Mouse (Mus musculus) stomach, embryonic 16.5 days (tissue): ENCODE results near the gene Zfp74. TPM values are rescaled to one million over a fixed set of nuclear protein-coding genes. Genes with fewer than 3 reads are reported as not detected.

Source experiments
- ATAC-seq: fragments of 200-750 bp; cut with Nextera tagmentation; 2 replicates; pipeline ENCODE4 v1.8.0; 2017; ENCODE audit warnings: moderate number of reproducible peaks, moderate TSS enrichment; ENCODE audit not compliant: insufficient read depth, low FRiP score
- H3K27ac ChIP-seq: fragments of 300-500 bp; sonication (generic); 2 replicates; pipeline ENCODE4 v1.5.1; 2014; ENCODE audit warnings: low read length
- H3K27me3 ChIP-seq: fragments of 300-500 bp; sonication (generic); 2 replicates; pipeline ENCODE4 v1.6.1; 2014; ENCODE audit warnings: low read length, control low read depth, mixed read lengths; ENCODE audit not compliant: control insufficient read depth, insufficient read depth
- H3K36me3 ChIP-seq: fragments of 300-500 bp; sonication (generic); 2 replicates; pipeline ENCODE4 v1.6.1; 2014; ENCODE audit warnings: low read length; ENCODE audit not compliant: control insufficient read depth, insufficient read depth
- H3K4me1 ChIP-seq: fragments of 300-500 bp; sonication (generic); 2 replicates; pipeline ENCODE4 v1.6.1; 2014; ENCODE audit warnings: low read length, control low read depth, mixed read lengths; ENCODE audit not compliant: control insufficient read depth, insufficient read depth
- H3K4me2 ChIP-seq: fragments of 300-500 bp; sonication (generic); 2 replicates; pipeline ENCODE4 v1.6.1; 2014; ENCODE audit warnings: low read depth, low read length, mixed read lengths
- H3K4me3 ChIP-seq: fragments of 300-500 bp; sonication (generic); replicated peaks from 2 replicates; pipeline ENCODE4 v1.5.1; 2014; ENCODE audit warnings: mild to moderate bottlenecking, low read length
- H3K9ac ChIP-seq: fragments of 300-500 bp; sonication (generic); 2 replicates; pipeline ENCODE4 v1.6.1; 2014; ENCODE audit warnings: low read length
- H3K9me3 ChIP-seq: fragments of 300-500 bp; sonication (generic); replicated peaks from 2 replicates; pipeline ENCODE4 v1.6.1; 2016; ENCODE audit warnings: low read length, control low read depth; ENCODE audit not compliant: control insufficient read depth
- WGBS: fragments of 180-500 bp; shearing (Covaris S2); extraction: QIAGEN DNeasy Blood & Tissue Kit; methylation state at CpG from one replicate; pipeline ENCODE4 v1.1.7; 2014; 5-methylcytosine and 5-hydroxymethylcytosine counted together
- polyA plus RNA-seq: library from polyadenylated mRNA; unstranded; fragments of >200 nt; fragmentation: Nextera tagmentation; extraction: Ambion mirVana; gene quantifications from 2 replicates; pipeline ENCODE4 v1.2.1, GENCODE M21; 2015

Zfp74 gene
- 8.1 and 8.8 TPM in 2 replicates for polyA plus RNA-seq

DNA sequence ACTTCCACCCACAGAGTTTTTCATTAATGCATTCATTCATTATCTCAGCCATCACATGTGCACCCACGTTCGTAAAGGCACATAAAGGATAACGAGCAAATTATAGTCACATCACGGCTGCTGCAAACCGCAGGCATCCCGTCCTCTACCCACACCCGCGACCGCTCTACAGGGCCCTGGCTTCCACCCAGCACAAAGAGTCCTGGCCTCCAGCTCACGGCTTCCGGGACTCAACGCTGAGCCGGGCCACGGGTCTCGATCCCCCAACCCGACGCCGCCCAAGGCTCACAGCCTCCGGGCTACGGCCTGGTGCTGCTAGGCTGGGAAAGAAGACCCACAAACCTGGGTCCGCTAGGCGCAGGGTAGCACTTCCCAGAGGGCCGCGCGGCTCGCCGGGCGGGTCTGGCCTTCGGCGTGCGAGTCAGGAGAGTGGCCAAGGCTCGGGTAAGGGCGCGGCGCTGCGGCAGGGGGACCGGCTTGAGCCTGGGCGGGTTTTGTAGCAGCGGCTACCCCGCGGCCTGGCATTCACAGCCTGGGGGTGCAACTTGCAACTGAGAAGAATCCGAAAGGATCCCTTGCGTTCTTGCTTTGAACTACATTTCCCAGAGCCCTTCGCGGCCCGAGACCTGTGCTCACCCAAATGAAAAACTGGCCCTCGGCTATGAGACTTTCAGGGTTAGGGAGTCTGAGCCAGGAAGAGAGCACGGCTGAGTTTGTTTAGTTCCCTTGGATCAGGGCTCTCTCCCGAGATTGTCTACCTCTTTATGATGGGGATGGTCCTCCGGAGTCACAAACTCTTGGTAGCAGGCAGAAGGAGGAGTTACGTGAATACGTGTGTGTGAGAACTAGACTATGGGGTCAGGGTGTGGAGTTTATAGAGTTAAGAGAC lies at the start of gene Zfp74:
Zfp74 (minus strand) TSS at position 577 of the 889 bp plus-strand sequence.
- Histone ChIP-seq H3K9ac (peak within 1 kb of the TSS; percentile 92), H3K27me3 (no peaks in the 10 kb centered on the region), H3K4me3 (peak within 1 kb of the TSS; percentile 78), H3K27ac (peak within 1 kb of the TSS; percentile 94), H3K4me2 (peak within 1 kb of the TSS; percentile 69), H3K36me3 (no peaks in the 10 kb centered on the region), H3K4me1 (peaks cover 4% of the 10 kb centered on the region; the same call in 1 of the 2 replicates), H3K9me3 (no peaks in the 10 kb centered on the region)
- peak; percentile 90 for ATAC-seq
- WGBS = under 1% methylated on average over 52 of the region's 52 CpGs

DNA sequence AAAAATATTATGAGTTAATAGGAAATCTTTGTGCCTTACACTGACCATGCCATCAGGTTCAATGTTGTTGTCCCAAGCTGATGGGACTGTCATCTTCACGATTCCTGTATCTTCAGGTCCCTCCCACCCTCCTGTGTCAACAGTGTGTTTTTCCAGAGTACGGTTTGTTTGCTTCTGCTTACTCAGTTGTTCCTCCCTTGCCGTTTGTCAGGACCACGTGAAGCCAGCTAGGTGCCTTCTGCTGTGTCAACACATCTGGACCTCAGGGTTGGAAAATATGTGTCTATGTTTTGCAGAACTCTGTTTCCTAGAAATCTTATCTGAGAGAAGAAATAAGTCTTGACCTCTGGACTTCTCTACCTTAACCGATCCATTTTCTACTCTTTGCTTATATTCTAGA lies 46.7 kb upstream of the Zfp74 start:
- Histone ChIP-seq H3K4me1 (no peaks in the 10 kb centered on the region), H3K27ac (no peak overlapping the region), H3K4me2 (no peak overlapping the region), H3K4me3 (no peak overlapping the region), H3K9ac (no peak overlapping the region), H3K27me3 (no peaks in the 10 kb centered on the region), H3K36me3 (peaks cover 23% of the 10 kb centered on the region), H3K9me3 (no peaks in the 10 kb centered on the region)
- WGBS = 56% methylated on average over 5 of the region's 5 CpGs
- no peak for ATAC-seq

DNA sequence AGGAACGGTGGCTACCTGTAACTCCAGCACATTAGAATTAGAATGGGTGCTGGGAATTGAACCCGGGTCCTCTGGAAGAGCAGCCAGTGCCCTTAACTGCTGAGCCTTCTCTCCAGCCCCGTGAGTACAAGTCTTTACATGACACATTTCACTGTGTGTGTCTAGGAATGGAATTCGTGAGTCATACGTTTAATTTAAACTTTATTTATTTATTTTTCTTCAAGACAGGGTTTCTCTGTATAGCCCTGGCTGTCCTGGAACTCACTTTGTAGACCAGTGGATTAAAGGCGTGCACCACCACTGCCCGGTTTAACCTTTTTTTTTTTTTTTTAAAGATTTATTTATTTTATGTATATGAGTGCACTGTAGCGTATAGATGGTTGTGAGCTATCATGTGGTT lies 41.2 kb upstream of the Zfp74 start:
- Histone ChIP-seq H3K4me1 (no peaks in the 10 kb centered on the region), H3K9ac (no peak overlapping the region), H3K27me3 (no peaks in the 10 kb centered on the region), H3K4me2 (no peak overlapping the region), H3K9me3 (no peaks in the 10 kb centered on the region), H3K27ac (no peak overlapping the region), H3K36me3 (peaks cover 48% of the 10 kb centered on the region), H3K4me3 (no peak overlapping the region)
- WGBS = 79% methylated on average over 8 of the region's 8 CpGs
- ATAC-seq = no peak

DNA sequence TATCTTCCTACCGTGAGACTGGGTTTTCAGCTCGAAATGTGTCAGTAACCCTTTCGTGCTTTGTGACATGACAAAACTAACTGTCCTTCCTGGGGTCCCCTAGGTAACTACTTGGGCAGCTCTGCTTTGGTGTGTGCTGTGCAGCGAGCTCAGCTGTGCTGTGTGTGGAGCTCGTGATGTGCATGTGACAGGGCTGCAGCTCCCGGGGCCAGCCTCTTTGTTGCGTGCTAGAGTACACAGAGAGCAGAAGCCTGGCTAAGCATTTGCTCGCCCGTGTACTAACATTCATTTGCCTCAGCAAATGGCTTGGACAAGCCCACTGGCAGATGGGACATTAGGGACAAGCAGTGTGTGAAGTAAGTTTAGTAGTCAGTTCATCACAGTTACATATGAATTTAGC lies 39.5 kb upstream of the Zfp74 start:
- Histone ChIP-seq H3K36me3 (peaks cover 39% of the 10 kb centered on the region), H3K9me3 (no peaks in the 10 kb centered on the region), H3K4me2 (no peak overlapping the region), H3K27ac (no peak overlapping the region), H3K4me1 (no peaks in the 10 kb centered on the region), H3K27me3 (no peaks in the 10 kb centered on the region), H3K9ac (no peak overlapping the region), H3K4me3 (no peak overlapping the region)
- WGBS = 93% methylated on average over 9 of the region's 9 CpGs
- ATAC-seq = no peak

DNA sequence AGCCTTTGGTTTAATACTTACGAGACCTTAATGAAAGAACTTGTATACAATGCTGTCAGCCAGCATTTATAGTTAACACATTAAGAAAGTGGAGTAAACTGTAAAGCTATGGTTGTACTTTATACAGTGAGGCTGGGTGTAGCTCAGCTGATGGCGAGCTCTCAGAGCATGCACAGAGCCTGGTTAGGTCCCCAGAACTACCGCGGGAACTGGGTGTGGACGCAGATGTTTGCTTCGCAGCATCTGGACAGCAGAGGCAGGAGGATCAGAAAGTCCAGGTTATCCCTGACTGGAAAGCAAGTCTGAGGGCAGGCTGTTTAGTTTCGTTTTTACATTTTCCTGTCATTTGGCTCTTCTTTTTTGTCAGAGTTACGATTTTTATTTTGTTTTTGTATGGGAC lies 38.8 kb upstream of the Zfp74 start:
- WGBS = 90% methylated on average over 8 of the region's 8 CpGs
- Histone ChIP-seq H3K4me1 (no peaks in the 10 kb centered on the region), H3K27ac (no peak overlapping the region), H3K4me3 (no peak overlapping the region), H3K36me3 (peaks cover 39% of the 10 kb centered on the region), H3K9me3 (no peaks in the 10 kb centered on the region), H3K9ac (no peak overlapping the region), H3K27me3 (no peaks in the 10 kb centered on the region), H3K4me2 (no peak overlapping the region)
- no peak for ATAC-seq

DNA sequence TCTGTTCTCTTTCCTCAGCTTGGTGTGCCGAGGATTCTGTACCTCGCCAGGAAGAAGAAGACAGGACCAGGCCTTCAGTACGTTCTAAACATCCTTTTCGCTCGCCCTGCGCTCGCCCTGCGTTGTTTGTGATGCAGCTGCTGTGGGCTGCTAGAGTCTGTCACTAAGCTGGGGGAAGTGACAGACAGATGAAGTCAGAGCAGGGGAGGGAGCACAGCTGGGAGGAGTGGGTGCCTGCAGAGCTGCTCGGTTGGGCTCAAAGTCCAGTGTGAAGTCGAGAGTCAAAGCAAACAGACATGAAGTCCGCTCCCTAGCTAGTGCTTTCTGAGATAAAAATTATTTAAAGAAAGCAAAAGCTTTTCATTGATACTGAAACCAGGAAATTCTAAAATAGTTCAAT lies 35.1 kb upstream of the Zfp74 start:
- ATAC-seq = peak; percentile 80; the same call in 1 of the 2 replicates
- no peak overlapping the region for H3K4me2 ChIP-seq

DNA sequence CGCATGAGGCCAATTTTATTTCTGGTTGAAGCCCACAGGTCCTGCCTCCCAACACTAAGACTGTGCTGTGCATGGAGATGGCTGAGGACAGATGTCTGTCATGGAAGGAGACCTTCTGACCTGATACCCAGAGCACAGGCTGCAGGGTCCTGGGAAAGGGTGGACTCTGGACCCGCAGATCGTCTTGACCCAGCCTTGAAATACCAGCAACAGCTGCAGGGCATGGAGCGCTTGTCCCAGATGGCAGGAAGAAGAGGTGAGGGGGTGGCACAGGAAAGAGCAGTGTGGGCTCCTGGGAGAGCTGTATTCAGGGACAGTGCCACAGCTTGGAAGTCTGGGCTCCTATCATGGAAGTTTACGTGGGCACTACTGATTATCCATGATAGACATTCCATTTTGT lies 33.7 kb upstream of the Zfp74 start:
- Histone ChIP-seq H3K9ac (no peak overlapping the region), H3K9me3 (no peaks in the 10 kb centered on the region), H3K27ac (no peak overlapping the region), H3K4me1 (peaks cover 14% of the 10 kb centered on the region), H3K4me2 (no peak overlapping the region), H3K36me3 (peaks cover 29% of the 10 kb centered on the region; the same call in 1 of the 2 replicates), H3K4me3 (no peak overlapping the region), H3K27me3 (no peaks in the 10 kb centered on the region)
- 89% methylated on average over 5 of the region's 5 CpGs for WGBS
- no peak for ATAC-seq

More for the DNA sequence above, 35.1 kb upstream of the Zfp74 start:
- 68% methylated on average over 11 of the region's 11 CpGs for WGBS
- H3K4me1 ChIP-seq = peaks cover 9% of the 10 kb centered on the region; the same call in 1 of the 2 replicates
- H3K4me3 ChIP-seq = no peak overlapping the region
- no peaks in the 10 kb centered on the region for H3K9me3 ChIP-seq
- H3K36me3 ChIP-seq = peaks cover 40% of the 10 kb centered on the region
- H3K27ac ChIP-seq = peak overlapping the region; percentile 18; the same call in 1 of the 2 replicates
- no peaks in the 10 kb centered on the region for H3K27me3 ChIP-seq
- H3K9ac ChIP-seq = no peak overlapping the region

DNA sequence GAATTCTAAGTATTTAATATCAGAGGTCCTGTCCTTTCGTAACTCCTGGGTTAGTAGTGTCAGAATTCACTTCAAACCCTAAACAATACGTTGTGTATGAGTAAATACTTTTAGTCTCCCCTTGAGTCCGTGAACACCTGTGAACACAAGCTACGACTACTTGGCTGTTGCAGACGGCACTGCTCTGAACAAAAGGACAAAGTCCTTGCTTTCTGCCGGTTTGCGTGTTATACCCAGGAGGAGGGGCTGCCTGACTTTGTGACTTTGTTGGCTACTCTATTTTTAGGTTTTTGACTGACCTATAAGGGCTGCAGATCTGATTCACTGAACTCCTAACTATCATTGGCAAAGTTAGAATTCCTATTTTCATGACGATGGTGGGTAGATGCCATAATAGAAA lies 32.2 kb upstream of the Zfp74 start:
- H3K4me1 ChIP-seq = peaks cover 18% of the 10 kb centered on the region
- no peak overlapping the region for H3K9ac ChIP-seq
- peak overlapping the region; percentile 73 for H3K4me2 ChIP-seq
- no peaks in the 10 kb centered on the region for H3K27me3 ChIP-seq
- H3K9me3 ChIP-seq = no peaks in the 10 kb centered on the region
- H3K36me3 ChIP-seq = peaks cover 23% of the 10 kb centered on the region; the same call in 1 of the 2 replicates
- ATAC-seq = no peak
- 63% methylated on average over 8 of the region's 8 CpGs for WGBS
- H3K4me3 ChIP-seq = no peak overlapping the region
- peak overlapping the region; percentile 20 for H3K27ac ChIP-seq

DNA sequence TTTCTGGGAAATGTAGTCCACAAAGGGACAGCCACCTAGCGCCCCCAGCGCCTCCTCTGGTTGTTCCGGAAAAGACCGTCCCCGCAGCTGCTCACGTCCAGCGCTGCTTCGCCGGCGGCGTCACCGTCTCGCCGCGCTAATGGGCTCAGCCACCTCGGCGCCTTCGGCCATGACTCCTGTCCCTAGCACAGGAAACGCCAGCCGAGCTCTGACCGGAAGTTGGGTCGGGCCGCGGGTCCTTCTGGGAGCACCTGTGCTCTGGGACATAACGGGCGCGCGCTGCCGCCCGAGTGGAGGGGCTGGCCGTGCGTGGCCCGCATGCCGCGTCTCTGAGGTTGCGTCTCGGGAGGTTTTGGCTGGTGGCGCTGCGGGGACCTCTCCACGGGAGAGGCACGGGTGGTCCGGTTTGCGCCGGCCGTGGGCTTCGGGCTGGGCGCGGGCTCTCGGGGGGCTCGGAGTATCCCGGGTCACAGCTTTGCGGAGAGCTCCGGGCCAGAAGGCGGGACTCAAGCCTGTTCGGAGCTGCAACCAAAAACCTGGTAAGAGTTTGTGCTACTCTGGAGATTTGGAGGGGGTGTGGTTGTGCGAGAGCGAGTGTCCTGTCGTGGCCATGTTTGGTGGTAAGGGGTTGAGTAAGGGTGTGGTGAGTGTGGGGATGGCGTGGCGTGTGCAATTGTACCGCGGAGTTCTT lies 29.9 kb upstream of the Zfp74 start, which contains the start of gene Zfp568:
Zfp568 (plus strand) TSS at position 266 of the 691 bp plus-strand sequence.
- ATAC-seq = peak; percentile 95
- H3K27ac ChIP-seq = peak within 1 kb of the TSS; percentile 98
- H3K4me3 ChIP-seq = peak within 1 kb of the TSS; percentile 93
- 0 out of 2 replicates have a peak, but pooled peaks cover 18% of the 10 kb centered on the region for H3K36me3 ChIP-seq
- H3K9ac ChIP-seq = peak within 1 kb of the TSS; percentile 95
- H3K4me2 ChIP-seq = peak within 1 kb of the TSS; percentile 73
- H3K4me1 ChIP-seq = peaks cover 18% of the 10 kb centered on the region
- no peaks in the 10 kb centered on the region for H3K27me3 ChIP-seq
- under 1% methylated on average over 62 of the region's 62 CpGs for WGBS
- 0 out of 2 replicates have a peak, but pooled peaks cover 3% of the 10 kb centered on the region for H3K9me3 ChIP-seq
